Mouse (Mus musculus) kidney, postnatal 0 days (tissue): ENCODE measurements around the gene Zfp14. TPM values are rescaled to one million over a fixed set of nuclear protein-coding genes. Genes with fewer than 3 reads are reported as not detected.

ENCODE experiments used
- ATAC-seq: fragments of 200-750 bp; cut with Nextera tagmentation; replicated peaks from 2 replicates; pipeline ENCODE4 v1.8.0; 2017; ENCODE audit warnings: low read depth, moderate number of reproducible peaks, moderate TSS enrichment, moderate library complexity; ENCODE audit not compliant: low FRiP score
- DNase-seq: peaks from one replicate; pipeline ENCODE4 v3.0.0-alpha.2; 2016; ENCODE audit warnings: low spot score
- H3K27ac ChIP-seq: fragments of 300-500 bp; sonication (generic); 2 replicates; pipeline ENCODE4 v1.5.1; 2014; ENCODE audit warnings: mild to moderate bottlenecking
- H3K27me3 ChIP-seq: fragments of 300-500 bp; sonication (generic); 2 replicates; pipeline ENCODE4 v1.6.1; 2014; ENCODE audit warnings: low read length, mixed read lengths; ENCODE audit not compliant: insufficient read depth
- H3K36me3 ChIP-seq: fragments of 300-500 bp; sonication (generic); 2 replicates; pipeline ENCODE4 v1.6.1; 2014; ENCODE audit warnings: low read length, mixed read lengths; ENCODE audit not compliant: insufficient read depth
- H3K4me1 ChIP-seq: fragments of 300-500 bp; sonication (generic); replicated peaks from 2 replicates; pipeline ENCODE4 v1.6.1; 2014; ENCODE audit warnings: antibody characterized with exemption, low read length, mixed read lengths; ENCODE audit not compliant: insufficient read depth
- H3K4me2 ChIP-seq: fragments of 300-500 bp; sonication (generic); 2 replicates; pipeline ENCODE4 v1.6.1; 2014; ENCODE audit warnings: mild to moderate bottlenecking, low read length, moderate library complexity, mixed read lengths
- H3K4me3 ChIP-seq: fragments of 300-500 bp; sonication (generic); replicated peaks from 2 replicates; pipeline ENCODE4 v1.5.1; 2014; ENCODE audit warnings: low read depth, low read length
- H3K9ac ChIP-seq: fragments of 300-500 bp; sonication (generic); 2 replicates; pipeline ENCODE4 v1.6.1; 2014; ENCODE audit warnings: low read depth, low read length
- H3K9me3 ChIP-seq: fragments of 300-500 bp; sonication (generic); replicated peaks from 2 replicates; pipeline ENCODE4 v1.6.1; 2016; ENCODE audit warnings: low read length, inconsistent platforms, mixed read lengths
- CTCF ChIP-seq: IDR thresholded peaks from 2 replicates; pipeline ENCODE4 v1.5.1; 2016; ENCODE audit warnings: antibody characterized with exemption, low read depth, mild to moderate bottlenecking, moderate library complexity
- WGBS: fragments of 180-500 bp; shearing (Covaris S2); extraction: QIAGEN DNeasy Blood & Tissue Kit; methylation state at CpG from one replicate; pipeline ENCODE4 v1.1.7; 2014; 5-methylcytosine and 5-hydroxymethylcytosine counted together
- polyA plus RNA-seq: library from polyadenylated mRNA; unstranded; fragments of >200 nt; fragmentation: Nextera tagmentation; extraction: Ambion mirVana; gene quantifications from 2 replicates; pipeline ENCODE4 v1.2.1, GENCODE M21; 2015

Zfp14 gene
- polyA plus RNA-seq: 2.8 and 3.8 TPM in 2 replicates

DNA sequence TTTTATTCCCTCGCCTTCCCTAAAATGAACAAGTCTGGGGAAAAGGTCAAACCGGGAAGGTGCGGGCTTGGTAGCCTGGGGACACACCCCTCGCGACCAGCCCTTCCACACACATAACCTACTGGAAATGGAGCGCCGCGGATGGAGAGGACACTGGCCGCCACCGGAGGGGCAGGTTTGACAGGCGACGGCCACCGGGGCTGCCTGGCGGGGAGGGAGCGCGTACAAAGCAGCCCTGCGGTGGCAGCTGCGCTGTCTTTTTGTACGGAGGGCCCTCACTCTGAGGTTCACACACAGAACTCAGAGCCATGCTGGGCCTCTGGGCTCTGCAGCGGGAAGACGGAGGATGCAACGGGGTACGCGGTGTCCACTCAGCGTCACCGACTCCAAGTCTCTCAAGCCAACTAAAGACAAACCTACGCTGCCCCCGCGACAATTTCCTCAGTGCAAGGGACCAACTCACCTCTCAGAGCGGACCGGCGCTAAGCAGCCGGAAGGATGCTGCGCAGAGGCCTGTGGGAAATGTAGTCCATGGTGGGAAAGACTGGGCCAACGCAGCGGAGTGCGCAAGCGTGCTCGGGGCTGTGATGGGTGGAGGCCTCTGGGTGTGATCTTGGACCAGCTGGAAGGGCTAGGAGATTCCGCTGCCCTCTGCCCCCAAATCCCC lies at the start of gene Zfp14:
Gene Zfp14 (minus strand): TSS at position 499 of the 667 bp plus-strand sequence.
- ATAC-seq: peak; percentile 93
- Histone ChIP-seq H3K9me3 (no peaks in the 10 kb centered on the region), H3K36me3 (no peaks in the 10 kb centered on the region), H3K4me2 (peak within 1 kb of the TSS; percentile 95), H3K4me3 (peak within 1 kb of the TSS; percentile 68), H3K27ac (peak within 1 kb of the TSS; percentile 48), H3K9ac (peak within 1 kb of the TSS; percentile 66), H3K4me1 (0 out of 2 replicates have a peak, but pooled peaks cover 3% of the 10 kb centered on the region), H3K27me3 (no peaks in the 10 kb centered on the region)
- TF ChIP-seq CTCF: no peak
- DNase-seq: peak; percentile 92
- under 1% methylated on average over 40 of the region's 40 CpGs for WGBS

DNA sequence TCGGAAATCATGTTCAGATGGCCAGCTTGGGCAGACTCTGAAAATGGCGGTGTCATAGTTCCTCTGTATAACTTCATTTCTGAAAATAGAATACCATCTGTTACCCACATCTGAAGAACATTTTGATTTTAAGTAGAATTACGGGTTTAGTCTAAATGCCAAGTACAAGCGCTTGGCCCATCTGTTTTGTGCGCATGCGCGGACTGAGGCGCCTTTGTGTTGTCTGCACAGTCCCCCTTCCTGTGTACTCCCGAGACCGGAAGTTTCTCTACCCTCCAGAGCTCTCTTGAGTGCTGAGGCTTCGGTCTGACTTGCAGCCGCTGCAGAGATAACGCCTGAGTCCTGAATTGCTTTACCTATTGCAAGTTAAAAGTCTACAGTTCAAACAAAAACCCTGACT lies 48.1 kb upstream of the Zfp14 start:
- Histone ChIP-seq H3K36me3 (peaks cover 35% of the 10 kb centered on the region), H3K27me3 (no peaks in the 10 kb centered on the region), H3K9me3 (no peaks in the 10 kb centered on the region), H3K4me3 (no peak overlapping the region), H3K4me1 (no peaks in the 10 kb centered on the region), H3K4me2 (no peak overlapping the region), H3K9ac (no peak overlapping the region), H3K27ac (no peak overlapping the region)
- DNase-seq (no peak), ATAC-seq (no peak)
- WGBS: 95% methylated on average over 13 of the region's 13 CpGs
- TF ChIP-seq CTCF: no peak

DNA sequence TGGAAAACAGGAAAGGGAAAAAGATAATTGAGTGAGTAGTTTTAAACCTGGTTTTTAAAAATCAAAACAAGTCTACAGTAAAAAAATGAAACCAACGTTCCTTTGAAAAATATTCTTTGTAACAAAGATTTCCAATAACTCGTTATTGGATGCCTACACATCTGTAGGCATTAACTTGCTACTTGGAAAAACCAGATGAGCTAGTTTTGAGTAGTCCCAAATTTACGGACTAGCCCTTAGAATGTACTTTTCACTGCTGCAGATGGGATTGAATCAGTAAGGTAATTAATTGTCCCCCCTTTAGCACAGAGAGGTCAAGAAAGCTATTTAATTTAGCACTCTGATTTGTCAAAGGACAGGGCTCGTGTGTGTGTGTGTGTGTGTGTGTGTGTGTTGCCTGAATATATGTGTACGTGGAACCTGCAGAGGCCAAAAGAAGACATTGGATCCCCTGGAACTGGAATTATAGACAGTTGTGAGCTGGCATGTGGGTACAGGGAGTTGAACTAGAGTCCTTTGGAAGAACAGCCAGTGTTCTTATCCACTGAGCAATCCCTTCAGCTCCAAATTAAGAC lies 44.5 kb upstream of the Zfp14 start:
- no peak for TF ChIP-seq CTCF
- Histone ChIP-seq H3K36me3 (peaks cover 12% of the 10 kb centered on the region; the same call in 1 of the 2 replicates), H3K9me3 (no peaks in the 10 kb centered on the region), H3K4me1 (0 out of 2 replicates have a peak, but pooled peaks cover 2% of the 10 kb centered on the region), H3K4me3 (peak overlapping the region; percentile 75), H3K9ac (peak overlapping the region; percentile 81; the same call in 1 of the 2 replicates), H3K27me3 (no peaks in the 10 kb centered on the region), H3K27ac (peak overlapping the region; percentile 31; the same call in 1 of the 2 replicates), H3K4me2 (peak overlapping the region; percentile 76)
- DNase-seq (peak; percentile 24), ATAC-seq (no peak)
- WGBS: 1% methylated on average over 5 of the region's 5 CpGs

DNA sequence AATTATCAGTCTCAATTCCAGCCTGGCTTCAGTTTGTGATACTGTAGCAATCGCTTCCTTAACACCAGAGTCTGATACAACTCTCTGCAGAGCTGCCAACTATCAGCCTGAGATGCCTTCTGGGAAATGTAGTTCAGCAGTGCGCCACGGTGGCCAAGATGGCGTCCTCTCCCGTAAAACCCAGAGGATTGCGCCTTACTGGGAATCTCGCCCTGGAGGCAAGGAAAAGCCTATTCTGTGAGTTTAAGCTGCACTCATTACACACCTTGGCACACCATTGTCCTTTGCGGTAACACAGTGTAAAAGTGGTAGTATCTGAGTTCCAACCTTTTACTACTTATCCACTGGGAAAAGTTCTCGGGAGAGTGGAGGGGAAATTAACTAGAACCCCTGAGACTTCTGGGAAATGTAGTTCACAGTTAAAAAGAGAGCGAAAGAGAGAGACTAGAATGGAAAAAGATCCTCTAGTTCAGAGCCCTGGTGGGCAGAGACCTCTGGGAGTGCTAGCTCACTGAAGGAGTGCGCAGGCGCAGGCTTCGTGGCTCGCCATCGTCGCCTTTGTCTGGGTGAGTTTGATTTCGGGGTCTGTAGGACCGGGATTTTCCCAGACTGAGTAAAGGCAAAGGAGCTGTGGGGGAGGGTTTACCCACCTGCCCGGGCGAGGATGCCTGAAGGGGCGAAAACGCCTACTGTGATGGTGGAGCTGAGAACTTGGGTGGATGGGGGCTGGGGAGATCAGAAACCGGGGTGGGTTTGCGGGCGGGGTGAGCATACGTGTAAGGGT lies 43.7 kb upstream of the Zfp14 start, which contains the start of gene Zfp260:
Gene Zfp260 (plus strand): TSS at position 132 of the 784 bp plus-strand sequence.
- peak; percentile 100 for DNase-seq
- Histone ChIP-seq H3K36me3 (peaks cover 8% of the 10 kb centered on the region; the same call in 1 of the 2 replicates), H3K27me3 (no peaks in the 10 kb centered on the region), H3K4me2 (peak within 1 kb of the TSS; percentile 76), H3K9me3 (no peaks in the 10 kb centered on the region), H3K4me3 (peak within 1 kb of the TSS; percentile 75), H3K4me1 (0 out of 2 replicates have a peak, but pooled peaks cover 2% of the 10 kb centered on the region), H3K9ac (peak within 1 kb of the TSS; percentile 81), H3K27ac (peak within 1 kb of the TSS; percentile 94)
- WGBS: under 1% methylated on average over 26 of the region's 26 CpGs
- no peak; the same call in 1 of the 2 replicates for TF ChIP-seq CTCF
- ATAC-seq: peak; percentile 79

DNA sequence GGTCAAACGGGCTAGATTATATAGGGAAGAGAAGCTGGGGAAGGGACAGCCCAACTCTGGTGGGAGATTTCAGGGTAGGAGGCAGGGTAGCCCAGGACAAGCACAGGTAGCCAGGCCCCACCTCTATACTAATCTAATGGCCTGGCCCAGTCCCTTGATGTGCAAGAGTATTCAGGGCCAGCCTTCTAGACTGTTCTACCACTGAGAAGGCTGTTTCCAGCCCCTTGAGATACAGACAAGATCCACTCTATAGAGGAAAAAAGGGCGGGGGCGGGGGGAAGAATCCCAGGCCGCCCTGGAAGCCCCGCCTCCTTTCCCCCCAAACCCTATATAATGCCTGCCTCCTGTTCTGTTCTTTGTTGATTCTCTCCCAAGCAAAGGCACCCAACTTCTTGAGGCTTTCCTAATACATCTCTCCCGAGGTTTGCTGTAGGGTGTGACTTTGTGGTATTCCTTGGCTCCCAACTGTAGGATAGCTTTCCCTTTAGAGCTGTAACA lies 42.8 kb upstream of the Zfp14 start:
- no peak overlapping the region for H3K9ac ChIP-seq
- ATAC-seq (no peak), DNase-seq (no peak)
- no peaks in the 10 kb centered on the region for H3K27me3 ChIP-seq
- peak overlapping the region; percentile 76 for H3K4me2 ChIP-seq
- H3K9me3 ChIP-seq: no peaks in the 10 kb centered on the region
- peak overlapping the region; percentile 75 for H3K4me3 ChIP-seq
- H3K4me1 ChIP-seq: peaks cover 10% of the 10 kb centered on the region; the same call in 1 of the 2 replicates
- 73% methylated on average over 6 of the region's 6 CpGs for WGBS
- 0 out of 2 replicates have a peak, but pooled peaks cover 2% of the 10 kb centered on the region for H3K36me3 ChIP-seq
- no peak for TF ChIP-seq CTCF
- no peak overlapping the region for H3K27ac ChIP-seq

DNA sequence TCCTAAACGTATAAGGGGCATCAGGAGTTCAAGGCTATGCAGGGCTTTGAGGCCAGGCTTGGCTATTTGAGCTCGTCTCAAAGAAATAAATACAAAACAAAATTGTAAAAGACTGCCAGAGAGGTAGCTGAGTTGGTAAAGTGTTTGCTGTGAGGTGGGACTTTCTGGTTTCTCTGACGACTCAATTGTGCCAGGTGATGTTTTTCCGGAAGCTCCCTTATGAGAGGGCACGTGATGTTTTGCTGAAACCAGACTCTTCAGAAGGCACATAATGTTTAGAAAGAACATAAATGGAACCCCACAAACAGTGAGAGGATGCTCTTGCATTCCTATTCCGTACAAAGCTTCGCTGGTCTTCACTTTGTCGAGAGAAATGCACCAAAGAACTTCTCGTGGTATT lies 41.5 kb upstream of the Zfp14 start:
- H3K27ac ChIP-seq: no peak overlapping the region
- H3K36me3 ChIP-seq: no peaks in the 10 kb centered on the region
- DNase-seq (no peak), ATAC-seq (no peak)
- H3K4me3 ChIP-seq: no peak overlapping the region
- H3K4me2 ChIP-seq: no peak overlapping the region
- no peaks in the 10 kb centered on the region for H3K9me3 ChIP-seq
- 81% methylated on average over 9 of the region's 9 CpGs for WGBS
- H3K27me3 ChIP-seq: no peaks in the 10 kb centered on the region
- H3K9ac ChIP-seq: no peak overlapping the region
- no peak for TF ChIP-seq CTCF
- peaks cover 15% of the 10 kb centered on the region; the same call in 1 of the 2 replicates for H3K4me1 ChIP-seq
